Comparison of ENCODE assay signal across 8 mouse cellular contexts in genomic region chr5:121190836-121191583, GRCm38 (mm10). TPM values are rescaled to one million over a fixed set of nuclear protein-coding genes. Genes with fewer than 3 reads are reported as not detected.
DNase-seq lines count a peak whose midpoint lies in the region; ATAC-seq and TF ChIP-seq lines count a peak whose summit lies in the region.

Gene Ptpn11, minus strand, starts transcription at chr5:121191397.

- WGBS in embryonic facial prominence, embryonic 10.5 days: under 1% methylated on average over 98 of the region's 98 CpGs
- under 1% methylated on average over 47 of the region's 98 CpGs for WGBS in limb, embryonic 14.5 days
- WGBS in midbrain, embryonic 16.5 days: under 1% methylated on average over 90 of the region's 98 CpGs
- under 1% methylated on average over 92 of the region's 98 CpGs for whole genome bisulfite sequencing in spleen, adult 2 months

- peak within 1 kb of the TSS; percentile 97 for H3K4me3 ChIP-seq in embryonic facial prominence, embryonic 10.5 days
- H3K4me3 ChIP-seq in limb, embryonic 14.5 days (replicated peaks; ENCODE audit: low read length): peak within 1 kb of the TSS; percentile 96
- H3K4me3 ChIP-seq in midbrain, embryonic 16.5 days (ENCODE audit: low read depth, low read length): peak within 1 kb of the TSS; percentile 88
- peak within 1 kb of the TSS; percentile 90 for H3K4me3 ChIP-seq in spleen, adult 2 months (ENCODE audit: extremely low read depth, insufficient read depth, insufficient read length)

- H3K36me3 ChIP-seq in embryonic facial prominence, embryonic 10.5 days (replicated peaks): peaks cover 4% of the 10 kb centered on the region; the same call in 1 of the 2 replicates
- H3K36me3 ChIP-seq in limb, embryonic 14.5 days (ENCODE audit: control insufficient read depth, insufficient read depth, low read length): no peaks in the 10 kb centered on the region
- H3K36me3 ChIP-seq in midbrain, embryonic 16.5 days (ENCODE audit: control insufficient read depth, insufficient read depth, low read length): no peaks in the 10 kb centered on the region
- no peaks in the 10 kb centered on the region for H3K36me3 ChIP-seq in spleen, adult 2 months (ENCODE audit: control insufficient read depth, insufficient read depth, low read length)

- peak; percentile 28; the same call in 1 of the 2 replicates for TF ChIP-seq POLR2A in limb, embryonic 14.5 days (IDR thresholded peaks at IDR 0.05; ENCODE audit: borderline replicate concordance, extremely low read depth, insufficient read depth, insufficient read length)
- peak; percentile 75 for TF ChIP-seq POLR2A in spleen, adult 2 months (IDR thresholded peaks at IDR 0.05; ENCODE audit: low read depth, low read length)

- H3K27ac ChIP-seq in embryonic facial prominence, embryonic 10.5 days (replicated peaks): peak within 1 kb of the TSS; percentile 96
- peak within 1 kb of the TSS; percentile 80 for H3K27ac ChIP-seq in limb, embryonic 14.5 days (replicated peaks; ENCODE audit: low read depth, low read length)
- H3K27ac ChIP-seq in midbrain, embryonic 16.5 days (ENCODE audit: low read length): peak within 1 kb of the TSS; percentile 86
- H3K27ac ChIP-seq in spleen, adult 2 months (ENCODE audit: insufficient read depth, low read length): peak within 1 kb of the TSS; percentile 77

- no peaks in the 10 kb centered on the region for H3K9me3 ChIP-seq in embryonic facial prominence, embryonic 10.5 days
- no peaks in the 10 kb centered on the region for H3K9me3 ChIP-seq in limb, embryonic 14.5 days (ENCODE audit: control insufficient read depth, low read length)
- H3K9me3 ChIP-seq in midbrain, embryonic 16.5 days (replicated peaks; ENCODE audit: control insufficient read depth, low read length, poor library complexity, severe bottlenecking): no peaks in the 10 kb centered on the region

- H3K9ac ChIP-seq in limb, embryonic 14.5 days (ENCODE audit: low read depth, low read length, severe bottlenecking): peak within 1 kb of the TSS; percentile 89
- H3K9ac ChIP-seq in midbrain, embryonic 16.5 days (ENCODE audit: low read depth, low read length): peak within 1 kb of the TSS; percentile 86

- no peaks in the 10 kb centered on the region for H3K27me3 ChIP-seq in embryonic facial prominence, embryonic 10.5 days (replicated peaks; ENCODE audit: low read depth, poor library complexity, severe bottlenecking)
- no peaks in the 10 kb centered on the region for H3K27me3 ChIP-seq in limb, embryonic 14.5 days (ENCODE audit: control insufficient read depth, insufficient read depth, low read length)
- H3K27me3 ChIP-seq in midbrain, embryonic 16.5 days (ENCODE audit: control insufficient read depth, insufficient read depth, low read depth, low read length): no peaks in the 10 kb centered on the region
- no peaks in the 10 kb centered on the region for H3K27me3 ChIP-seq in spleen, adult 2 months (ENCODE audit: control insufficient read depth, insufficient read depth, low read length)

- peaks cover 38% of the 10 kb centered on the region for H3K4me1 ChIP-seq in embryonic facial prominence, embryonic 10.5 days
- peaks cover 9% of the 10 kb centered on the region for H3K4me1 ChIP-seq in limb, embryonic 14.5 days (ENCODE audit: control insufficient read depth, insufficient read depth, low read length)
- H3K4me1 ChIP-seq in midbrain, embryonic 16.5 days (ENCODE audit: control insufficient read depth, insufficient read depth, low read length): peaks cover 35% of the 10 kb centered on the region
- peaks cover 4% of the 10 kb centered on the region; the same call in 1 of the 2 replicates for H3K4me1 ChIP-seq in spleen, adult 2 months (ENCODE audit: control insufficient read depth, insufficient read depth, insufficient read length)

- ATAC-seq in granulocyte monocyte progenitor cell, adult 5-6 weeks (replicated peaks; ENCODE audit: poor library complexity, severe bottlenecking): peak; percentile 72
- peak; percentile 97 for ATAC-seq in limb, embryonic 14.5 days (ENCODE audit: low FRiP score, low read depth)
- peak; percentile 95 for ATAC-seq in midbrain, embryonic 16.5 days

- peak within 1 kb of the TSS; percentile 57 for H3K4me2 ChIP-seq in limb, embryonic 14.5 days (replicated peaks; ENCODE audit: low read depth, low read length, severe bottlenecking)
- H3K4me2 ChIP-seq in midbrain, embryonic 16.5 days (ENCODE audit: low read length): peak within 1 kb of the TSS; percentile 84

- no peak for TF ChIP-seq CTCF in spleen, adult 2 months (IDR thresholded peaks at IDR 0.05; ENCODE audit: extremely low read depth, insufficient read depth, insufficient read length, insufficient replicate concordance)

- peak; percentile 79 for DNase-seq in layer of hippocampus, adult 11-12 months (ENCODE audit: low spot score)
- DNase-seq in layer of hippocampus, adult 9-10 months (ENCODE audit: low spot score): no peak
- DNase-seq in embryonic facial prominence, embryonic 10.5 days (ENCODE audit: low spot score): peak; percentile 92
- peak; percentile 70 for DNase-seq in kidney, adult 11 months
- peak; percentile 80 for DNase-seq in limb, embryonic 14.5 days (ENCODE audit: low spot score)
- peak; percentile 54 to 77 for DNase-seq in spleen, adult 2 months (ENCODE audit: low read depth in 1 of 2, low spot score in 2 of 2)

RNA-seq across cellular contexts. Expression of gene Ptpn11, which starts in this region (rescaled TPM):
- 25.0 and 25.4 TPM in 2 replicates for polyA plus RNA-seq in embryonic facial prominence, embryonic 10.5 days (2016; fragmentation: Nextera tagmentation; extraction: Ambion mirVana)
- total RNA-seq in granulocyte monocyte progenitor cell, adult 5-6 weeks (2014; fragmentation: Nextera tagmentation): 29.7 and 33.6 TPM in 2 replicates
- 44.8 and 45.8 TPM in 2 replicates for total RNA-seq in granulocyte monocyte progenitor cell, adult 5-6 weeks (2017)
- 44.1 and 44.6 TPM in 2 replicates for polyA plus RNA-seq in limb, embryonic 14.5 days (2012; rRNA removed)
- 27.1 and 29.6 TPM in 2 replicates for polyA plus RNA-seq in limb, embryonic 14.5 days (2014; fragmentation: Nextera tagmentation; extraction: Ambion mirVana)
- polyA plus RNA-seq in midbrain, embryonic 16.5 days (2015; fragmentation: Nextera tagmentation; extraction: Ambion mirVana): 18.4 and 21.4 TPM in 2 replicates
- 17.3 and 18.9 TPM in 2 replicates for polyA plus RNA-seq in spleen, adult 2 months (2012; rRNA removed)
